Mouse (Mus musculus) retina, embryonic 14.5 days (tissue): ENCODE data around the gene Tagln.
A peak's percentile ranks its signal among the peaks of the same experiment; 100 is the strongest.

Source experiments
- DNase-seq: peaks from one replicate; pipeline ENCODE4 v3.0.0-alpha.2; 2015; ENCODE audit warnings: low spot score

Tagln gene

GRCm38 (mm10) chr9:45935628-45936210 is at the start of gene Tagln:
Gene Tagln (minus strand): TSS chr9:45936058.
- DNase-seq, result peak; percentile 16

GRCm38 (mm10) chr9:45985229-45985567 is 49.3 kb upstream of the Tagln start:
- DNase-seq, result peak; percentile 67

- DNase-seq, result peak; percentile 93
Observed at GRCm38 (mm10) chr9:45984409-45985228, 48.8 kb upstream of the Tagln start.

- peak; percentile 29 for DNase-seq
Observed at GRCm38 (mm10) chr9:45983676-45984408, 48.0 kb upstream of the Tagln start.

- DNase-seq, result no peak
Observed at GRCm38 (mm10) chr9:45981331-45981730, 45.5 kb upstream of the Tagln start.

GRCm38 (mm10) chr9:45980611-45981010 is 44.8 kb upstream of the Tagln start:
- DNase-seq, result no peak

- DNase-seq, result no peak
Observed at GRCm38 (mm10) chr9:45979778-45980177, 43.9 kb upstream of the Tagln start.

GRCm38 (mm10) chr9:45976884-45977283 is 41.0 kb upstream of the Tagln start:
- peak; percentile 31 for DNase-seq

- no peak for DNase-seq
Observed at GRCm38 (mm10) chr9:45963577-45963976, 27.7 kb upstream of the Tagln start.

GRCm38 (mm10) chr9:45961855-45962254 is 26.0 kb upstream of the Tagln start:
- DNase-seq, result no peak

GRCm38 (mm10) chr9:45959661-45960060 is 23.8 kb upstream of the Tagln start:
- DNase-seq, result no peak

- no peak for DNase-seq
Observed at GRCm38 (mm10) chr9:45958851-45959250, 23.0 kb upstream of the Tagln start.

- DNase-seq, result no peak
Observed at GRCm38 (mm10) chr9:45958023-45958670, 22.3 kb upstream of the Tagln start.

- peak; percentile 91 for DNase-seq
Observed at GRCm38 (mm10) chr9:45955107-45955963, 19.5 kb upstream of the Tagln start, which contains the start of gene Sidt2. Gene Sidt2 (minus strand): TSS chr9:45955258.

GRCm38 (mm10) chr9:45954294-45955106 is 18.6 kb upstream of the Tagln start:
- DNase-seq, result peak; percentile 57

- DNase-seq, result no peak
Observed at GRCm38 (mm10) chr9:45953511-45954293, 17.8 kb upstream of the Tagln start.

GRCm38 (mm10) chr9:45952890-45953289 is 17.0 kb upstream of the Tagln start:
- DNase-seq, result no peak

- no peak for DNase-seq
Observed at GRCm38 (mm10) chr9:45952057-45952456, 16.2 kb upstream of the Tagln start.

- no peak for DNase-seq
Observed at GRCm38 (mm10) chr9:45946872-45947183, 11.0 kb upstream of the Tagln start.
